Mouse (Mus musculus): Measurements from ENCODE around the gene Spdef. TPM values are rescaled to one million over a fixed set of nuclear protein-coding genes. Genes with fewer than 3 reads are reported as not detected.

The Spdef gene
- total RNA-seq, 2 experiments from 2014 or later, result not detected

DNA sequence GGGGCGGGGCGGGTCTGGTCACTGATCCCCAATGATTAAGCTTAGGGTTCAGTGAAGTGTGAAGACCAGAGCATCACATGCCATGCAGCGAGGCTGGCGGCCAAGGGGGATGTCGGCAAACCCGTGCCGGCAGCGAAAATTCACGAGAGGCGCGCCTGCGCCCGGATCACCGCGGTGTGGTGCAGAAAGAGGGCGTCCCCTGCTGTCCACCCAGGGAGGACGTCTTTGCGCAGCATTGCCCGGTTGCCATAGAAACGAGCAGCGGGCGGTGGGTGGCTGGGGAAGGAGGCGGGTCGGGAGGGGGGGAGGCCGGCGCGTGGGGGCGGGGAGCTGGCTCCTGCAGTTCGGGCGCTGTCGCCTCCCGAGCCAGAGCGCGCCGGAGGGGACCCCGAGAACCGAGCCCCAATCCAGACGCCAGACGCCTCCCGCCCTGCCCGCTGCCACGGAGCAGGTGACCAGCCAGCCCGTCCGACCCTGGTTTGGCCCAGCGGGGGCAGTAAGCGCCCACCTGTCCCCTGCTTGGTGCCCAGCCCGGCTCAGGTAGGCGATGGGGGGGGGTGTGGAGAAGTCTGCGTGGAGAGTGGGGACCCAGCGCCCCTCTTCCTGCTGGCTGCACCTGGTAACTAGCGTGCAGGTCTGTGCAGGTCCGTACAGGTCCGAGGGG is 43.7 kb downstream of the Spdef start:
- ATAC-seq (replicated peaks; ENCODE audit: poor library complexity, severe bottlenecking), result peak; percentile 57

- no peak for ATAC-seq (replicated peaks; ENCODE audit: poor library complexity, severe bottlenecking)
Observed at GRCm38 (mm10) chr17:27678924-27679813, 49.6 kb downstream of the Spdef start.

DNA sequence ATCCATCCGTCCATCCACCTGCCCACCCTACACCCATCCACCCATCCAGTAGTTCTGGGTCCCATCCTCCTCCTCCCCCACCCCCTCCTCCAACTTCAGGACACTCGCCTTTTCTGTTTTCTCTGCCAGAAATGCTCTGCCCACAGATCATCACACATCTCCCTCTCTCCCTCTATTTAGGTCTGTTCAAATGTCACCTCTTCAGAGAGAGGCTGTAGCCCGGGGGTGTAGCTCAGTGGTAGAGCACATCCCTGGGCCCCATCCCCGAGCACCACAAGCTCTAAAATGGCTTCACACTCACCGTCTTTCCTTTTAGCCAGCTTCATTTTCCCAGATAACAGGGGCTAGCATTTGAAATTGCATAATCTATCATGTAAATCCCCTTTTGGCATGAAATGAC is 51.0 kb downstream of the Spdef start:
- ATAC-seq (replicated peaks; ENCODE audit: poor library complexity, severe bottlenecking), result no peak

- no peak for ATAC-seq (replicated peaks; ENCODE audit: poor library complexity, severe bottlenecking)
Observed at GRCm38 (mm10) chr17:27676270-27676669, 52.5 kb downstream of the Spdef start.

GRCm38 (mm10) chr17:27675453-27675852 is 53.3 kb downstream of the Spdef start:
- no peak; the same call in 1 of the 2 replicates for ATAC-seq (replicated peaks; ENCODE audit: poor library complexity, severe bottlenecking)

DNA sequence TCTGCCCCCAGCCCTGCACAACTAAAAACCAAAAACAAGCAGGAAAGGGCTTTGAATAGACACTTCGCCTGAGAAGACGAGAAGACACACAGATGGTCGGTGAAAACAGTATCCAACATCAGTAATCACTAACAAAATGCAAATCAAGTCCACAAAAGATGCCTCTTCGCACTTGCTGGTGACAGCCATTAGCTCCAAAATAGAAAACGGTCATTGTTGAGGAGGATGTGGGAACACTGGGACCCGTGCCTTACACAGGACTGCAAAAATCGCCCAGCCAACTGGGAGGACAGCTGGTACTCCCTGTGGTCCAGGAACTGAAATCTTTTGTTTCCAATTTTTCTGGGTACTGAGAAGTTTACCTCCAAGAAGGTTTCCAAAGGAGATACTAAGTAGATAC is 54.8 kb downstream of the Spdef start:
- ATAC-seq (replicated peaks; ENCODE audit: poor library complexity, severe bottlenecking), result no peak

- no peak for ATAC-seq (replicated peaks; ENCODE audit: poor library complexity, severe bottlenecking)
Observed at GRCm38 (mm10) chr17:27671720-27672119, 57.0 kb downstream of the Spdef start.

Other genes with a start within 250 kb of the Spdef start
- not detected in 2 replicates for gene Grm4, start 207.6 kb downstream of the Spdef start, total RNA-seq (2014; fragmentation: Nextera tagmentation)
- gene Grm4, start 207.6 kb downstream of the Spdef start, total RNA-seq (2017), result not detected in 2 replicates
- 541 and 637 TPM in 2 replicates for gene Hmga1, start 172.5 kb downstream of the Spdef start, total RNA-seq (2014; fragmentation: Nextera tagmentation)
- 232 and 267 TPM in 2 replicates for gene Hmga1, start 172.5 kb downstream of the Spdef start, total RNA-seq (2017)
- 59.2 and 65.2 TPM in 2 replicates for gene AI413582, start 163.2 kb downstream of the Spdef start, total RNA-seq (2014; fragmentation: Nextera tagmentation)
- gene AI413582, start 163.2 kb downstream of the Spdef start, total RNA-seq (2017), result 34.8 and 42.3 TPM in 2 replicates
- 95.3 and 120 TPM in 2 replicates for gene Nudt3, start 105.5 kb downstream of the Spdef start, total RNA-seq (2014; fragmentation: Nextera tagmentation)
- 173 and 194 TPM in 2 replicates for gene Nudt3, start 105.5 kb downstream of the Spdef start, total RNA-seq (2017)
- not detected in 2 replicates for gene RPS10-NUDT3, start 93.7 kb downstream of the Spdef start, total RNA-seq (2014; fragmentation: Nextera tagmentation)
- not detected in 2 replicates for gene RPS10-NUDT3, start 93.7 kb downstream of the Spdef start, total RNA-seq (2017)
- 2,240 and 2,398 TPM in 2 replicates for gene Rps10, start 92.3 kb downstream of the Spdef start, total RNA-seq (2014; fragmentation: Nextera tagmentation)
- gene Rps10, start 92.3 kb downstream of the Spdef start, total RNA-seq (2017), result 2,059 and 2,173 TPM in 2 replicates
- gene Pacsin1, start 73.4 kb downstream of the Spdef start, total RNA-seq (2014; fragmentation: Nextera tagmentation), result not detected in 2 replicates
- gene Pacsin1, start 73.4 kb downstream of the Spdef start, total RNA-seq (2017), result 0.43 TPM in 1 of 2 replicates, not detected in the other
- gene D17Wsu92e, start 91.7 kb upstream of the Spdef start, total RNA-seq (2014; fragmentation: Nextera tagmentation), result 47.9 and 51.2 TPM in 2 replicates
- 46.3 and 50.6 TPM in 2 replicates for gene D17Wsu92e, start 91.7 kb upstream of the Spdef start, total RNA-seq (2017)
- gene Snrpc, start 109.2 kb upstream of the Spdef start, total RNA-seq (2014; fragmentation: Nextera tagmentation), result 132 and 184 TPM in 2 replicates
- 117 and 161 TPM in 2 replicates for gene Snrpc, start 109.2 kb upstream of the Spdef start, total RNA-seq (2017)
- gene Uhrf1bp1, start 127.5 kb upstream of the Spdef start, total RNA-seq (2014; fragmentation: Nextera tagmentation), result 13.6 and 19.4 TPM in 2 replicates
- 6.7 and 6.9 TPM in 2 replicates for gene Uhrf1bp1, start 127.5 kb upstream of the Spdef start, total RNA-seq (2017)
- 49.0 and 66.4 TPM in 2 replicates for gene Anks1, start 180.4 kb upstream of the Spdef start, total RNA-seq (2014; fragmentation: Nextera tagmentation)
- gene Anks1, start 180.4 kb upstream of the Spdef start, total RNA-seq (2017), result 31.9 and 34.9 TPM in 2 replicates
- 39.9 and 46.9 TPM in 2 replicates for gene Taf11, start 180.9 kb upstream of the Spdef start, total RNA-seq (2014; fragmentation: Nextera tagmentation)
- 35.7 and 44.0 TPM in 2 replicates for gene Taf11, start 180.9 kb upstream of the Spdef start, total RNA-seq (2017)